Mouse (Mus musculus) hindbrain, embryonic 13.5 days (tissue): Measurements from ENCODE around the gene Veph1. TPM values are rescaled to one million over a fixed set of nuclear protein-coding genes. Genes with fewer than 3 reads are reported as not detected.

ENCODE experiments used
- ATAC-seq: fragments of 200-750 bp; cut with Nextera tagmentation; 2 replicates; pipeline ENCODE4 v1.8.0; 2017; ENCODE audit warnings: moderate TSS enrichment; ENCODE audit not compliant: low FRiP score
- H3K27ac ChIP-seq: fragments of 300-500 bp; sonication (generic); 2 replicates; pipeline ENCODE4 v1.5.1; 2015; ENCODE audit warnings: inconsistent platforms, mild to moderate bottlenecking, moderate library complexity
- H3K27me3 ChIP-seq: fragments of 300-500 bp; sonication (generic); 2 replicates; pipeline ENCODE4 v1.6.1; 2015; ENCODE audit warnings: mild to moderate bottlenecking, inconsistent platforms
- H3K36me3 ChIP-seq: fragments of 300-500 bp; sonication (generic); 2 replicates; pipeline ENCODE4 v1.6.1; 2015; ENCODE audit warnings: mild to moderate bottlenecking, inconsistent platforms
- H3K4me1 ChIP-seq: fragments of 300-500 bp; sonication (generic); replicated peaks from 2 replicates; pipeline ENCODE4 v1.6.1; 2015; ENCODE audit warnings: inconsistent platforms
- H3K4me2 ChIP-seq: fragments of 300-500 bp; sonication (generic); 2 replicates; pipeline ENCODE4 v1.6.1; 2015; ENCODE audit warnings: inconsistent platforms, mild to moderate bottlenecking, moderate library complexity
- H3K4me3 ChIP-seq: fragments of 300-500 bp; sonication (generic); 2 replicates; pipeline ENCODE4 v1.5.1; 2015; ENCODE audit warnings: mild to moderate bottlenecking, inconsistent platforms
- H3K9ac ChIP-seq: fragments of 300-500 bp; sonication (generic); 2 replicates; pipeline ENCODE4 v1.6.1; 2015; ENCODE audit warnings: mild to moderate bottlenecking, inconsistent platforms
- H3K9me3 ChIP-seq: fragments of 300-500 bp; sonication (generic); 2 replicates; pipeline ENCODE4 v1.6.1; 2016; ENCODE audit warnings: inconsistent platforms
- WGBS: fragments of 180-500 bp; shearing (Covaris S2); methylation state at CpG from one replicate; pipeline ENCODE4 v1.1.7; 2015; 5-methylcytosine and 5-hydroxymethylcytosine counted together
- polyA plus RNA-seq: library from polyadenylated mRNA; unstranded; fragments of >200 nt; fragmentation: Nextera tagmentation; extraction: Ambion mirVana; gene quantifications from 2 replicates; pipeline ENCODE4 v1.2.1, GENCODE M21; 2015

The Veph1 gene
- polyA plus RNA-seq, 1 experiment from 2014 or later: 4.6 TPM

DNA sequence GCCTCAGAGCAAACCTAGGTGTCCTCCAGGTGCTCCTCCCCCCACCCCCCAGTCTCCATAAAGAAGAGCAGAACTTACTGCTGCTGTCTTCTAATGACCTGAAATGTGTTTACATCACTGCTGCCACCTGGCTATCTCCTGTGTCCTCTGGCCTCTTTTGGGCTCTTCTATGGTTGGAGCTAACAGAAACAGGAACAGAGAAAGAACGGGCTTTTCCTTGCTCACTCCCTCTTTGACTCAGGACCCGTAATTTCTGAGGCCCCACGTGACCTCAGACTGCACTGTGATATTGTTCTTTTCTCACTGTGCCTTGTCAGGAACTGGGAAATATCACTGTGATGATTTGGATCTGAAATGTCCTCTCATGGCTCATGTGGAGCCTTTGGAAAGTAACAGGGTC lies 271.2 kb downstream of the Veph1 start:
- H3K4me2 ChIP-seq: no peak overlapping the region
- no peak overlapping the region for H3K9ac ChIP-seq
- H3K4me3 ChIP-seq: no peak overlapping the region
- H3K27ac ChIP-seq: no peak overlapping the region
- H3K36me3 ChIP-seq: no peaks in the 10 kb centered on the region
- no peaks in the 10 kb centered on the region for H3K4me1 ChIP-seq
- no peak for ATAC-seq
- 92% methylated on average over 3 of the region's 3 CpGs for WGBS
- H3K9me3 ChIP-seq: no peaks in the 10 kb centered on the region
- no peaks in the 10 kb centered on the region for H3K27me3 ChIP-seq

DNA sequence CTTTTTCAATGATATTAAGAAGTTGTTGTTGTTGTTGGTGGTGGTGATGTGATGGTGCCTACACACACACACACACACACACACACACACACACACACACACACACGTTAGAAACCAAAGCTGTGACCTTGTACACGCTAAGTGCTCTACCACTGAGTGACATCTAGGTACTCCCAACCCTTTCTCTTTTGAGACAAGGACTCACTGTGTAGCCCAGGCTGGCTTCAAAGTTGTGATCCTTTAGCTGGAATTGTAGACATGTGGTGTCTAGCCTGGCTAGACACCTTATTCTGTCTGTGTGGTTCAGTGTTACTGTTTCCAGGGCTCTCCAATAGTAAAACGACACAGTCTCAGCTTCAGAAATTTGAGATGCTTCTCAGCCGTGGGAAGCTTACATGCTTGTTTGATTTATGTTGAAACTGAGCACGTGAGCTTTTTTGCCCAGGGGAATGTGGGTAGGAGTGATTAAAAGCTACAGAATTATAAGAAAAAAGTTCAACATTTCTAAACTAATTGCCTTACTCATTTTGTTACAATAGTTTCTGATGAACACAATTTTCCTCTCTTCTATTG lies 272.3 kb downstream of the Veph1 start:
- ATAC-seq: no peak
- no peak overlapping the region for H3K4me3 ChIP-seq
- no peaks in the 10 kb centered on the region for H3K36me3 ChIP-seq
- no peaks in the 10 kb centered on the region for H3K27me3 ChIP-seq
- no peak overlapping the region for H3K9ac ChIP-seq
- no peak overlapping the region for H3K4me2 ChIP-seq
- 77% methylated on average over 5 of the region's 5 CpGs for WGBS
- H3K27ac ChIP-seq: no peak overlapping the region
- no peaks in the 10 kb centered on the region for H3K9me3 ChIP-seq
- H3K4me1 ChIP-seq: no peaks in the 10 kb centered on the region

GRCm38 (mm10) chr3:66019171-66019570 lies 277.5 kb downstream of the Veph1 start:
- Histone ChIP-seq H3K9ac (no peak overlapping the region), H3K4me3 (no peak overlapping the region), H3K4me2 (no peak overlapping the region), H3K36me3 (no peaks in the 10 kb centered on the region), H3K27ac (no peak overlapping the region), H3K4me1 (no peaks in the 10 kb centered on the region), H3K9me3 (no peaks in the 10 kb centered on the region), H3K27me3 (no peaks in the 10 kb centered on the region)
- WGBS: 91% methylated on average over 5 of the region's 5 CpGs
- ATAC-seq: no peak

DNA sequence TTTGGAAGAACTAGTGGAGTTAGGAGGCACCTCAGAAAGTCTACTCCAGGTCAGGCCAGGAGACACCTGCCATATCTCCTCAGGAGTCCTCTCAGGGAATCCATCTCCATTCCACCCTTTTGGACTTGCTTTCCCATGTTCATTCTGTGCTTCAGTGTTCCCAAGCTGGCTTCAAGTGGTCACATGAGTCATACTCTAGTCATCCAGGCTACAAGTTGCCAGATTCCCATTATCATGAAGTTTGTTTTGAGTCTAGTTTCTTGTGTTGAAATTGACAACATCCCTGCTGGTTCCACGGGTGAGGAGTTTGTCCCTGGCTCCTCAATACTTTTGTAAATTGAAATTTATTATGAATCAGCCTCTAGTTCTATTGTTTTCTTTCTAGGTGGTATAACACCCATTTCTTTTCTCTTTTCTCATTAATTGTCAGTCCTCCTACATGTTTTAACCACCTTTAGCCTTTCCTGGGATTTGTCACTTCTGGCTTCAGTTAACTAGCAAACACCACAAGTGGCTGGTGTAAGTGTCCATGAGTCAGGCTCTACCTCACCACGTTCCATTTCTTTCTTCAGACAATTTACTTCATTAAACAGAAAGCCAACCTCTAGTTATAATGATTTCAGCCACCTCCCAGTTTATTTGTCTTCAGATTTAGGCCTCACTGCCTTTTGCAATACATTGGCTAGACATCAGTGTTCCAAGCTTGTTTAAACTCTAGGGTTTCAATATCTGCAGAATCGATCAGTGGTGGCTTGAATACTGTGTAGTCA lies 288.8 kb downstream of the Veph1 start:
- no peak for ATAC-seq
- WGBS: 76% methylated on average over 3 of the region's 3 CpGs
- no peak overlapping the region for H3K27ac ChIP-seq
- H3K4me3 ChIP-seq: no peak overlapping the region
- no peak overlapping the region for H3K9ac ChIP-seq
- no peak overlapping the region for H3K4me2 ChIP-seq
- no peaks in the 10 kb centered on the region for H3K27me3 ChIP-seq
- H3K36me3 ChIP-seq: no peaks in the 10 kb centered on the region
- H3K9me3 ChIP-seq: no peaks in the 10 kb centered on the region
- no peaks in the 10 kb centered on the region for H3K4me1 ChIP-seq

GRCm38 (mm10) chr3:66004989-66005388 lies 291.6 kb downstream of the Veph1 start:
- H3K4me3 ChIP-seq: no peak overlapping the region
- WGBS: 91% methylated on average over 4 of the region's 4 CpGs

DNA sequence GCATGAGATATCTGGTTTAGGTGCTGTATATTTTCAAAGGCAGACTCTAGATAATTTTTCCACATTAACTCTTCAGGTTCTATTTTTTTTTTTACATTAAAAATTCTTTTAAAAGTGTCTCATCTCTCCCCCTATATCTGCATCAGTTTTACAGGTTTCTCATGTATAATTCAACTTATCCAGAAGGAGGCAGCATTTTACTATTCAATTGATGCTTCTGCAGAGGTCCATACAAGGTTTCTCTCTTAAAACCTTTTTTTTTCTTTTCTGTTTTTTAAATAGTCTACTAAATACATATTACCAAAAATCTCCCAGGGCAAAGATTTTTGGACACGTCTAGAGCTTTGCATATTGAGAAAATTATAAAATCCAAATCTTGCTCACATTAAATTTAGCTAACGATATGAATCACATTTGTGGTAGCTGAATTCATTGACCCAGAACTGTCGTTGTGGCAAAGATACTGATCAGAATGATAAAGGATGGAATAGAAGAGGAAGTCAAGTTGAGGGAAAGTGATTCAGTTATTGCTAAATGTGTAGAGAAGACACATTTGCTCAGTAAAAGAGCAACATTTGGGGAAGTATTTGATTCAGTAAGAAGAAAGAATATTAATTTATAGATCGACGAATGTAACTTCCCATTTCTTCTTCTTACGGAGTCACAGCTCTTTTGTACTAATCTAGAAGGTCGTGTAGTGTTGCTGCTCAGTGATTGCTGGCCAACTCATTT lies 292.3 kb downstream of the Veph1 start:
- H3K9me3 ChIP-seq: no peaks in the 10 kb centered on the region
- no peaks in the 10 kb centered on the region for H3K36me3 ChIP-seq
- no peaks in the 10 kb centered on the region for H3K27me3 ChIP-seq
- WGBS: 68% methylated on average over 7 of the region's 7 CpGs
- H3K4me1 ChIP-seq: no peaks in the 10 kb centered on the region
- H3K4me3 ChIP-seq: no peak overlapping the region
- H3K4me2 ChIP-seq: no peak overlapping the region
- no peak overlapping the region for H3K27ac ChIP-seq
- no peak for ATAC-seq
- H3K9ac ChIP-seq: no peak overlapping the region

More at GRCm38 (mm10) chr3:66004989-66005388, 291.6 kb downstream of the Veph1 start:
- no peaks in the 10 kb centered on the region for H3K36me3 ChIP-seq
- no peak for ATAC-seq
- H3K4me1 ChIP-seq: no peaks in the 10 kb centered on the region
- H3K4me2 ChIP-seq: no peak overlapping the region
- H3K9ac ChIP-seq: no peak overlapping the region
- no peaks in the 10 kb centered on the region for H3K9me3 ChIP-seq
- no peak overlapping the region for H3K27ac ChIP-seq
- no peaks in the 10 kb centered on the region for H3K27me3 ChIP-seq

Other genes starting within 250 kb of the Veph1 start
- gene Ptx3, start 76.9 kb downstream of the Veph1 start, polyA plus RNA-seq: 8.8 and 9.6 TPM in 2 replicates